20 mouse cellular contexts compared by ENCODE assay signal in the genomic region with DNA sequence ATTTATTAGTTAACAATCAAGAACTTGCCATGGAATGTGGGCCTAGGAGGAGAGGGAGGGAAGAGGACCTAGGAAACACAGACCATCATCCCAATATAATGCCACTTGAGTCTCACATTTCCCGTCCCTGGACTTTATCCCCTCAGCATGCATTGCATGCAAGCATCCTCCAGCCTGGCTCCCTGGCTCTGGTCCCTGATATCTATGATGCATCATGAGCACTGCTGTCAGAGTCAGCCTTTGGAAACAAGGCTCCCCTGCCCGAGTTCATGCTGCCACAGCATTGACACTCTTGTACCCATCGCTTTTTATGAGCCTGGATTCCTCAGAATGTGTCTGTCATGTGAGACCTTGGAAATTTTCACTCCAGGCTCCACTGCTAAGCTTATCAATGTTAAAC. TPM values are rescaled to one million over a fixed set of nuclear protein-coding genes. Genes with fewer than 3 reads are reported as not detected.
DNase-seq lines count a peak whose midpoint lies in the region.
"Had no signal": no experiment of that assay in that cellular context is flagged by ENCODE, and none has a peak within 500 bp of the region (broad histone marks: within the 10 kb centered on the region; RNA-seq: fewer than 3 reads in every experiment).

No protein-coding gene starts in this region.

- DNase-seq in cerebellum, postnatal 10 days: peak; percentile 64 to 80
- DNase-seq in cerebellum, adult 18-20 months: no peak
- peak; percentile 52 to 72 for DNase-seq in cerebellum, postnatal 14 days
- no peak for DNase-seq in cerebellum, adult 11-12 months
- DNase-seq in cerebellum, postnatal 25 days: peak; percentile 38 to 60
- no peak for DNase-seq in cerebellum, postnatal 4 days (ENCODE audit: low spot score in 2 of 2)
- DNase-seq in left cerebral cortex, postnatal 4 days: peak; percentile 17
- DNase-seq in left cerebral cortex, postnatal 14 days (ENCODE audit: low spot score in 2 of 2): no peak
- DNase-seq: adrenal gland, adult 2 months; adrenal gland, adult 8-10 months; adrenal gland, postnatal 10 days; adrenal gland, postnatal 14 days; adrenal gland, postnatal 25 days; adrenal gland, postnatal 36 days; B cell, adult 2 months; cerebellum, adult 11 months had no signal

- intact Hi-C loops in left cerebral cortex, postnatal 4 days (cut with DNase I): no loop called here
- intact Hi-C loops in left cerebral cortex, postnatal 14 days (cut with DNase I): no loop called here

RNA-seq across cellular contexts. Expression of a gene that starts 43.4 kb away (rescaled TPM):
- 10 to 100 TPM; 39.5 to 45.9 TPM for total RNA-seq in left cerebral cortex, postnatal 4 days (2021)
- total RNA-seq in left cerebral cortex, postnatal 14 days (2021): 10 to 100 TPM; 73.2 to 76.7 TPM
- total RNA-seq: CH12.LX, ES-E14, G1E, MEL had no signal

Comparison
In these comparisons a context has a peak if more than half of its experiments do, and no peak if none do; other contexts are left out.
1. DNase-seq: peak in cerebellum, postnatal 10 days (2 of 2), cerebellum, postnatal 14 days (2 of 2), cerebellum, postnatal 25 days (2 of 2) and left cerebral cortex, postnatal 4 days (single experiment); none in cerebellum, adult 18-20 months (0 of 2), cerebellum, adult 11-12 months (single experiment), cerebellum, postnatal 4 days (0 of 2) and left cerebral cortex, postnatal 14 days (0 of 2).